Mouse (Mus musculus) neutrophil, adult 5-6 weeks (primary cell): Measurements from ENCODE around the gene Gp1ba. TPM values are rescaled to one million over a fixed set of nuclear protein-coding genes. Genes with fewer than 3 reads are reported as not detected.

Experiments
- ATAC-seq: fragments of 151-379, 151-347 bp; 2 replicates; pipeline ENCODE4 v1.8.0; 2017; ENCODE audit warnings: mild to moderate bottlenecking, moderate TSS enrichment; ENCODE audit not compliant: insufficient number of reproducible peaks, poor library complexity, low FRiP score, severe bottlenecking; ENCODE audit errors: extremely low read depth
- total RNA-seq: library from RNA; stranded (forward); fragments of 200-1000 nt; gene quantifications from 2 replicates; pipeline ENCODE4 v1.2.3, GENCODE M21; 2017

Gp1ba gene
- total RNA-seq, 1 experiment from 2014 or later: 1.4 TPM

GRCm38 (mm10) chr11:70686901-70687566 is 48.1 kb downstream of the Gp1ba start:
- no peak; the same call in 1 of the 2 replicates for ATAC-seq

DNA sequence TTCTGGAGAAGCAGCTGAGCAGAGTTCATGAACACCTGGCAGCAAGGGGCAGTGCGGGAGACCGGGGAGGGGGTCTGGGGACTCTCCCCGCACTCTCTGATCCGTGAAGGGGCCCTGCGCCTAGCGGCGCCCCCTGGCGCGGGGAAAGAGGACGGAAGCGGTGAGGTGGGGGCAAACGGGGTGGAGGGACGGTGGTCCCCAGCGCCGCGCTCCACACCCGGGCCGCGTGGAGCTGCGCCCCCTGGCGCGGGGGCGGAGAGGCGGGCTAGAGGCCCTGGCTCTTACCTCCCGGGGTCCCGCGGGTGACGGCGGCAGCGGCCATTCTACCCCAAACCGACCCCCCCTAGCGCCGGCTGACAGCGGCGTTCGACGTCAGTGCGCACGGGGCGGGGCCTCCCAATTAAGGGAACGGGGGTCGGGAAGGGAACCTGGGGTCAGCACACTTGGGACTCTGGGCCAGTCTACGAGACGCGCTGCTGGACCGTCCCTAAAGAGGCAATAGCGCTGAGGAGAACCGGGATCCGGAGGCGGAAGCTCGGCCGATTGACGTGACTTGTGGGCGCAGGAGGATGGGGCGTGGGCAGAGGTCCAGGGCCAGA is 48.8 kb downstream of the Gp1ba start, which contains the start of gene Camta2:
Camta2 (minus strand) TSS at position 505 of the 599 bp plus-strand sequence.
- ATAC-seq: peak; percentile 57

GRCm38 (mm10) chr11:70688372-70688771 is 49.5 kb downstream of the Gp1ba start:
- ATAC-seq: no peak

DNA sequence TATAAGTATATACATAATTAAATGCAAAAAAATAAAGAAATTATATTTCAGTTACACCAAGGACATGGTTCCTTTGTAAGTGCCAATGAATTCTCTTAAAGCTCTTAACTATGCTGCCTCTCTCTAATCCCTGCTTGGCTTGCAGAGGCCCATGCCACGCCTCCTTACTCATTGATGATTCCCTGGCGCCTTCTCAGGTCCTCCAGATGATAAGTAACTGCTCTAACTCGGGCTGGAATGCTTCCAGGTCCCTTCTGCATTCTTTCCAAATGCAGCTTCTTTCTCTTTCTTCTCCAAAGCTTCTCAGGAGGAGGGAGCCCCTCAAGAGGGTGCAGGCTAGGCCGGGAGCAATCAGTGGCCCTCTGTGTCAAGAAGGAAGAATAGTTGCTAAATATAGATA is 50.7 kb downstream of the Gp1ba start:
- ATAC-seq: no peak

Other genes starting within 250 kb of the Gp1ba start
- gene Pelp1, start 229.1 kb upstream of the Gp1ba start, total RNA-seq: 4.9 and 5.5 TPM in 2 replicates
- gene Arrb2, start 206.5 kb upstream of the Gp1ba start, total RNA-seq: 278 and 300 TPM in 2 replicates
- 43.7 and 46.3 TPM in 2 replicates for gene Med11, start 187.2 kb upstream of the Gp1ba start, total RNA-seq
- gene Zmynd15, start 179.7 kb upstream of the Gp1ba start, total RNA-seq: 0.37 and 0.58 TPM in 2 replicates
- 0.74 TPM in 1 of 2 replicates, not detected in the other for gene Cxcl16, start 179.1 kb upstream of the Gp1ba start, total RNA-seq
- not detected in 2 replicates for gene Tm4sf5, start 133.9 kb upstream of the Gp1ba start, total RNA-seq
- gene Vmo1, start 124.5 kb upstream of the Gp1ba start, total RNA-seq: not detected in 2 replicates
- not detected in 2 replicates for gene Gltpd2, start 119.9 kb upstream of the Gp1ba start, total RNA-seq
- 124 and 133 TPM in 2 replicates for gene Psmb6, start 113.8 kb upstream of the Gp1ba start, total RNA-seq
- gene Gm40193, start 106.2 kb upstream of the Gp1ba start, total RNA-seq: not detected in 2 replicates
- 0.86 and 4.3 TPM in 2 replicates for gene Pld2, start 99.1 kb upstream of the Gp1ba start, total RNA-seq
- gene Mink1, start 76.2 kb upstream of the Gp1ba start, total RNA-seq: 21.8 and 23.1 TPM in 2 replicates
- gene 4930544D05Rik, start 23.3 kb upstream of the Gp1ba start, total RNA-seq: not detected in 2 replicates
- gene Chrne, start 19.9 kb upstream of the Gp1ba start, total RNA-seq: 1.7 TPM in 1 of 2 replicates, not detected in the other
- gene Rnf167, start 8.1 kb downstream of the Gp1ba start, total RNA-seq: 261 and 283 TPM in 2 replicates
- gene Slc25a11, start 8.4 kb downstream of the Gp1ba start, total RNA-seq: 75.8 and 82.8 TPM in 2 replicates
- 683 and 728 TPM in 2 replicates for gene Pfn1, start 15.5 kb downstream of the Gp1ba start, total RNA-seq
- 16.7 and 21.2 TPM in 2 replicates for gene Eno3, start 18.1 kb downstream of the Gp1ba start, total RNA-seq
- 49.2 and 55.3 TPM in 2 replicates for gene Spag7, start 30.3 kb downstream of the Gp1ba start, total RNA-seq
- gene Camta2, start 49.0 kb downstream of the Gp1ba start, total RNA-seq: 24.1 and 36.1 TPM in 2 replicates
- gene Inca1, start 61.0 kb downstream of the Gp1ba start, total RNA-seq: 0.37 TPM in 1 of 2 replicates, not detected in the other
- 27.6 and 28.0 TPM in 2 replicates for gene Kif1c, start 61.4 kb downstream of the Gp1ba start, total RNA-seq
- gene Zfp3, start 125.1 kb downstream of the Gp1ba start, total RNA-seq: 2.6 and 2.8 TPM in 2 replicates
- gene Scimp, start 173.5 kb downstream of the Gp1ba start, total RNA-seq: 15.1 and 25.1 TPM in 2 replicates
- gene Rabep1, start 205.7 kb downstream of the Gp1ba start, total RNA-seq: 76.0 and 84.5 TPM in 2 replicates